Mouse (Mus musculus) ES-E14 (cell line): ENCODE measurements around the gene Rhd.
"Not testable (repeated sequence)": the region's sequence is repeated elsewhere in the genome, so short reads cannot be mapped to it uniquely, and the experiment has no call there.

Experiments
- CHD2 ChIP-seq: IDR thresholded peaks from 2 replicates; pipeline ENCODE4 v1.6.1; 2014; ENCODE audit warnings: mild to moderate bottlenecking, low read depth, low read length, inconsistent platforms
- MAFK ChIP-seq: IDR thresholded peaks from 2 replicates; pipeline ENCODE4 v1.6.1; 2014; ENCODE audit warnings: mild to moderate bottlenecking, low read depth, low read length, inconsistent platforms; ENCODE audit not compliant: insufficient read depth

DNA sequence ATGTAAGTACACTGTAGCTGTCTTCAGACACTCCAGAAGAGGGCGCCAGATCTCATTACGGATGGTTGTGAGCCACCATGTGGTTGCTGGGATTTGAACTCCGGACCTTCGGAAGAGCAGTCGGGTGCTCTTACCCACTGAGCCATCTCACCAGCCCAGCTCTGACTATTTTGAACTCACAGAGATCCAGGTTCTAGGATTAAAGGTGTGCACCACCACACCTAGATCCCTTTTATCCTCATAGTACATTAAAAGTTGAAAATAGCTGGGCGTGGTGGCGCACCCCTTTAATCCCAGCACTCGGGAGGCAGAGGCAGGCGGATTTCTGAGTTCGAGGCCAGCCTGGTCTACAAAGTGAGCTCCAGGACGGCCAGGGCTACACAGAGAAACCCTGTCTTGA is 38.5 kb upstream of the Rhd start:
- TF ChIP-seq CHD2, MAFK: not testable (repeated sequence)
